Mouse (Mus musculus) hindbrain, postnatal 0 days (tissue): ENCODE measurements around the gene Baz2b. TPM values are rescaled to one million over a fixed set of nuclear protein-coding genes. Genes with fewer than 3 reads are reported as not detected.

Experiments
- polyA plus RNA-seq: library from polyadenylated mRNA; unstranded; fragments of >200 nt; fragmentation: Nextera tagmentation; extraction: Ambion mirVana; gene quantifications from 2 replicates; pipeline ENCODE4 v1.2.1, GENCODE M21; 2015
- total RNA-seq: library from RNA; depleted of rRNA; stranded (reverse); fragments of >200 nt; gene quantifications from 2 replicates; pipeline ENCODE4 v1.2.3, GENCODE M21; 2014; rRNA removed

Baz2b gene
- total and polyA plus RNA-seq, 2 experiments from 2014 or later: 62.3 to 71.3 TPM

Other genes starting within 250 kb of the Baz2b start
- gene March7, start within 50 bp of the Baz2b start, total RNA-seq: 57.5 and 77.2 TPM in 2 replicates
- gene March7, start within 50 bp of the Baz2b start, polyA plus RNA-seq: 79.4 and 81.2 TPM in 2 replicates
- 4.9 and 6.6 TPM in 2 replicates for gene Cd302, start 74.6 kb upstream of the Baz2b start, total RNA-seq
- 26.3 and 27.7 TPM in 2 replicates for gene Cd302, start 74.6 kb upstream of the Baz2b start, polyA plus RNA-seq
- gene Ly75, start 173.5 kb upstream of the Baz2b start, total RNA-seq: 2.5 and 2.6 TPM in 2 replicates
- 1.8 and 2.0 TPM in 2 replicates for gene Ly75, start 173.5 kb upstream of the Baz2b start, polyA plus RNA-seq